Mouse (Mus musculus) skeletal muscle tissue, adult 2 months (tissue): ENCODE measurements at regions not wholly inside any gene's neighbourhood (a gene's known extent, or its start where the extent isn't known, plus 50 kb on each side); places are given as distances from the start of the nearest gene placed in this dataset.

Source experiments
- DNase-seq: peaks from one replicate; pipeline ENCODE4 v3.0.0-alpha.2; 2012; ENCODE audit warnings: low read depth, low spot score

DNA sequence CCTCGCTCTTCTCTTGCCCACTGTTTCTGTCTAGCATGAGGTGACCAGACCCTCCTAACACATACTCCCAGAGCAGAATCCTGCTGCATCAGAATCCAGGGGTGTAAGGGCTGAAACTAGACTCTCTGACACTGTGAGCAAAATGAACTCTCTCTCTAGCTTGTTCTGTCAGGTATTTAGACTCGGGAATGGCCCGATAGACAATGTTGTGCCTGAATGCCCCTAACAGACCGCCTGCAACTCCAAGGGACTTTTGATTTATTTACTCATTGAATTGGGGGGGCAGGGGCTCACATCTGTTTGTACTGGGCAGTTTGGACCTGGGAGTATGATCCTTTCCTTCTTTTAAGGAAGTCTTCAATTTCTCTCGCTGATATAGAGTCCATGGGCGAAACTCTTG lies 469.3 kb upstream of the Trpc7 start:
- no peak for DNase-seq

DNA sequence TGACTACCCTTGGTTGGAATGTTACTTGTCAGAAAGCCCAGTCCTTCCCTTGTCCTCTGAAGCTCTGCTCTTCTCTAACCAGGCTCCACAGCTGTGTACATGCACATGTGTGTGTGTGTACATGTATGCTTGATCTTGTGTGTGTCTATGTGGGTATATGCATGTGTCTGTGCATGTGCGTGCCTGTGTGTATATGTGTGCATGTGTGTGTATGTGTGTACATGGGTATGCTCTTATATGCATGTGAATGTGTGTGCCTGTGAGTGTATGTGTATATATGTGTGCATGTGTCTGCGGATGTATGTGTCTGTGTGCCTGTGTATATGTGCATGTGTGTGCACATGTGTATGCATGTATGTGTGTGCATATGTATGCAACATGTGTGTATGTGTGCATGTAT lies 468.6 kb upstream of the Trpc7 start:
- DNase-seq = no peak

DNA sequence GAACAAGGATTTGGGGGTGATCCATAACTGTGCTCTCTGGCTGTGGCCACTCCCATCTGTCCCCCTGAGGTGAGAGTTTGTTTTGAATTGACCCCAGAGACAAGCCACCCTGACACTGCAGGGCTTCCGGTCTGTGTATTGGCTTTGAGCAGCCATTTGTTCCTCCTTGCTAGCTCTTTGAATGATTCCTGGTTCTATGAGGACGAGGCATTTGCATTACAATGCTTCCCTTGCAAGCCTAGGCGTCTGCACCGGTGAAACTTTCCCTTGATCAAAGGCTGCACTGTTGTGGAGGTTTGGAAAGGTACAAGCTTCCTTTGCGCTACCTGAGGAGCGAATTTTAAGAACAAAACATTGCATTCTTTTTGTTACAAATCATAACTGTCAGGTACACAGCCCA lies 466.8 kb upstream of the Trpc7 start:
- DNase-seq = no peak

DNA sequence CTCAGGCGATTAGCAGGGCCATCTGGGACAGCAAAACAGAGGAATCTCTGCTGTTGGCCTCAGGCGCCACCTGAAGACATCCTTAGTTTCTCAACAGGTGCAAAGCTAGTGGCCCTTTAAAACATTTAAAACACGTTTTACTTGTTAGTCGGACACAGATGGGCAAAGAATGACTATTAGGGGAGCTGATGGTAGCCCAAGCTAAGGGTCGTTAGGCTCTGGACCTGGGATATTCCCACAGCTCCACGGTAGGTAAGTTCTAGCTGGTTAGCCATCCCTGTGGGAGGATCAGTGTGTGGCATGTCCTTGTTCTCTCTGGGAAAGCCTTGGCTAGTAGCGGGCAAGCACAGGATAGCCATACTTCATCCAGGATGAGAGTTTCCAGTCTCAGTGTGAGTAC lies 465.5 kb upstream of the Trpc7 start:
- no peak for DNase-seq

- no peak for DNase-seq
Observed at GRCm38 (mm10) chr13:57354606-57355005, 458.8 kb upstream of the Trpc7 start.

DNA sequence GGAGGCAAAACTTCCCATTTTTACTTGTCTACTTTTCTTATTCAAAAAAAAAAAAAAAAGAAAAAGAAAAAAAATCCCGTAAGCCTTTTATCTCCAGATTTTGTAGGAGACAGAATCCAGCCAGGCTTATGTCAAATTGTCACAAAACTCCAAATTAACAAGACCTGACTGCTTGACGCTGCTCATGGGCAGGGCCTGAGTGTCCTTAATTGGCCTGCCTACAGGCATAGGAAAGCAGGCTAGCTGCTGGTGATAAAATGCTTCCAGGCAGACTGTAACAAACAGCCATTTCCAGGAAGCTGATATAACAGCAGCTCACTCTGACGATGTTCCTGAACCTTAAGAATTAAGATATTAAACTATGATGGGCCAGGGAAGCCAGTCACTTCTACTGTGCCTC lies 458.2 kb upstream of the Trpc7 start:
- no peak for DNase-seq

DNA sequence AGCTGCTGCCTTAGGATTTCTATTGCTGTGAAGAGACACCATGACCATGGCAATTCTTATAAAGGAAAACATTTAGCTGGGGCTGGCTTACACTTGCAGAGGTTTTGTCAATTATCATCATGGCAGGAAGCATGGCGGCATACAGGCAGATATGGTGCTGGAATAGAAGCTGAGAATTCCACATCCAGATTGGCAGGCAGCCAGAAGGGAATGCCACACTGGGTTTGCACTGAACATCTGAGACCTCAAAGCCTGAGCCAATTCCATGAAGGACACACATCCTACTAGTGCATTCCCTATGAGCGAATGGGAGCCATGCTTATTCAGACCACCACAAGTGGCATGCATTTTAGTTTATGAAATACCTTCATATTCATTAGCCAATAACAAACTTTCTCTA lies 455.0 kb upstream of the Trpc7 start:
- no peak for DNase-seq

DNA sequence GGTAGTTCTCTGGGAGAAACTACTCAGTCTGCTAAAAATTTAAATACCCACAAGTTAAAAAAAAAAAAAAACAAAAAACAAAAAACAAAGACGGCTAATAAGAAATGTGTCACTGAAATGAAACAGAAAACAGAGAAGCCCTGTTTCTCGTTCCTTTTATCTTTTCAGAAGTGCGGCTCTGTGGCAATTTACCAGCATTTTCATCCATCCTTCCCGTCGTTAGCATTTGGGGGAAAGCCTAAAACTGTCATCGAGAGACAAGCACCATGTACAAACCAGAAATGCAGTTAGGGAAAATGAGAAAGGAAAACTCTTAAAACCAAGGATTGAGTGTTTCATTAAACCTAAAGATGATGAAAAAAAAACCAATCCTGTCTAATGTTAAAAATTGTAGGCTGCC lies 442.9 kb upstream of the Trpc7 start:
- DNase-seq = no peak

DNA sequence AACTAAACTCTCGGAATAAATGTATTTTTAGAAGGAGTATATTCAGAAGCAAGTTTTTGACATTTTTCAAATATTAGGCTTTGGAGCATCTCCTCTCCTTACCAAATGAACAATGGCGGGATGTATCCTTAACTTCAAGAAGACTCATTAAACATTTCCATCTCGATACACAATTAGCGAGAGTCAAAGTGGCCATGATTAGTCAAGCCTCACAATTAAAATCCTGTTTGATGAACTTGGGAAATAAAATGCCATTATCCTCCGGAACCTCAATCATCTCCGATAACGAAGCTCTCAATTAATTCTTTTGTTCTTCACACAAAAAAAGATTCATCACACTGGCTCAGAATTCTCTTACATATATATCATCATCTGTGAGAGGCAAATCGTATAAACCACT lies 440.8 kb upstream of the Trpc7 start:
- no peak for DNase-seq

GRCm38 (mm10) chr13:57332976-57333375 lies 437.2 kb upstream of the Trpc7 start:
- no peak for DNase-seq

DNA sequence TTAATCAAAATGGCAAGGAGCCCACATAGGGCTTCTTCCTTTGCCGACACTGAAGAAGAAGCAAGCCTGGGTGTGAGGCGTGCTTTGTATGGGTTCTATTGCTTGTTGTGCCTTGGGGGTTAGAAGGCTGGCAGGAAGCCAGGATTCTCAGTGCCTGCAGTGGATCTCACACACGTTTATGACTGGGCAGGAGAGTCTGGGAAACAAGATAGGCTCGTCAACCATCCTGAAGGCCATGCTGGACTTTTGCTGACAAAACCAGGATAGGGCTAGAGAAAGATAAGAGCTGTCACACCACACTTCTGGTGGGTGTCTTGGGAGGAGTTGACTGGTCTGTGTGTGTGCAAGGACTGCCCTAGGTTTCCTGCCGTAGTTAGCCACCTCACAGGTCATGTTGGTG lies 436.1 kb upstream of the Trpc7 start:
- no peak for DNase-seq

DNA sequence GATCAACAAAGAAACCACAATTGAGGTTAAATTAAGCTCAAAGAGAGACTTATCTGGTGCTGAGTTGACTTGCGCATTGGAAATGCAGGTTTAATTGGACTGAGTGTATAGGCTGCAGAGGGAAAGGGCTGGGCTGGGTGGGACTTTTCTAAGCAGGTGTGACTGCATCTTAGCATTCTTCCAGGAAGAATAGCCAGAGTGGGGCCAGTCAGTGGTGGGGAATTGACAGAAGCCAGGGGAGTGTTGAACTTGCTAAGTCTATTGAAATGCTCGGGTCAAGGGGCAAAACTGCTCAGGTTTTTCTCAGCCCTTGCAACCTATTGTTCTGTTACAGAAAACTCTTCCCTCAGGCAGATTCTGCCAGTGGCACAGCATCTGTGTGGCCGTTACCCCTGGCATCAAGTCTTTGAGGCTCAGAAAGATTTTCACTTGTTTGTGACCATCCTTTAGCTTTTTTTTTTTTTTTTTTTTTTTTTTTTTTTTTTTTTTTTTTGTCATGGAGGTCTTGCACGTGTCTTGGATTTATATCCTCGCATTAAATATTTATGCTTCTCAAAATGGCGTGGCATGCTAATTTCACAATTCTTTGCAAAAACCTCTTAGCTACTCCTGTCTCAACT lies 429.6 kb upstream of the Trpc7 start:
- no peak for DNase-seq

DNA sequence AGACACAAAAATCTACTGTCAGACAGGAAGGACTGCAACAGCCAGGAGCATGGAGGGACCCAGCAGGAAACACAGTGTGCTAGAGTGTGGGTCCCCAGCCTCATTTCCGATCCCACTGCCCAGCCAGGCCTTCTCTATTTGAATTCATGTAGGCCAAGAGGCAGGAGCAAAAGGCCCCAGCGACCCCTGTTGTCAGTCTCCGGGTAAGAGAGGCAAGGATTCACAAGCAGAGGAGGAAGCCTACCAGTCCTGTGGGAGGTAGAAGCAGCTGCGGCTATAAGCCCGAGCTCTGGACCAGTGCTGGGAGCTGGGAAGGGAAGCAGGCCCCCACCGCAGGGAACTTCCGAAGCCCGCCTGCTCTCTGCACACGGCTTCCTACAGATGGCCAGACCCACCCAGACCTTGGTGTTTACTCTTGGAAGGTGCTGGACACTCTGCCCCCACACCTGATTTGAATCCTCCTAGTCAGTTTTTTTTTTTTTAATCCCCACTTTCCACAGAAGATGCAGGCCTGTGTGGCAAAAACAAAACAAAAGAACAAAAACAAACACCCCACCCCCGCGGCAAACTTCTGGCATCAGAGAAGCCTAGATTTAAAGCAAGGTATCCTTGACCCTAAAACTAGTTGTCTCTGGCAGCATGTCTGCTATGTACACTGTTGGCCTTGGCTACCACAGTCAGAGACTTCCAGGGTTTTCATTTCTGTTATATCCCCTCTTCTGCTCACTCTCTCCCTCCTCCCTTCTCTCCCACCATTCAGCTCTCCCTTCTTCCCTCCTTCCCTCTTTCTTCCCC lies 420.6 kb upstream of the Trpc7 start:
- no peak for DNase-seq

- DNase-seq = no peak
Observed at GRCm38 (mm10) chr13:57314512-57314911, 418.7 kb upstream of the Trpc7 start.

DNA sequence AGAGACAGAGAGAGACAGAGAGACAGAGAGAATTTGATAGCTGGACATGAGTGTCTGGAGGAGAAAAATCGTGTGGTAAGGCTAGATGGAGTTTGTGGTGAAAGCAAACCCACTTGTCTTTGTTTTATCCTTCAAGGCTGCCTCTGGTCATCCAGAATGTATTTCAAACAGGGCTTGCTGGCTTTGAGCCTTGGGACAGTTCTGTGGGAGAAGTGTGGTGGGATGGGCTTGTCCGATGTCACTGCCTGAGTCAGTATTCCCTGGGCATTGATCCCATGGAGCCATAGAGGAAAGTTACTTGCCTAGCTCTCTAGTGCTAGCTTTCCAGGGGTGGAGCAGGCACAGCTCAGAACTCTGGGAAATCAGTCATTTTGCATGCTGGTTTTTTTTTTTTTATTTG lies 417.9 kb upstream of the Trpc7 start:
- DNase-seq = peak; percentile 4

- no peak for DNase-seq
Observed at GRCm38 (mm10) chr13:57311235-57311634, 415.4 kb upstream of the Trpc7 start.

- no peak for DNase-seq
Observed at GRCm38 (mm10) chr13:57309618-57310017, 413.8 kb upstream of the Trpc7 start.

GRCm38 (mm10) chr13:57307971-57308903 lies 412.4 kb upstream of the Trpc7 start:
- DNase-seq = no peak

- no peak for DNase-seq
Observed at GRCm38 (mm10) chr13:57305586-57305985, 409.8 kb upstream of the Trpc7 start.

GRCm38 (mm10) chr13:57303805-57304204 lies 408.0 kb upstream of the Trpc7 start:
- DNase-seq = no peak

- no peak for DNase-seq
Observed at GRCm38 (mm10) chr13:57291737-57292490, 396.1 kb upstream of the Trpc7 start.

- DNase-seq = no peak
Observed at GRCm38 (mm10) chr13:57286168-57286567, 390.4 kb upstream of the Trpc7 start.
